Mouse (Mus musculus) limb, embryonic 13.5 days (tissue): Measurements from ENCODE around the gene Cldn14. TPM values are rescaled to one million over a fixed set of nuclear protein-coding genes. Genes with fewer than 3 reads are reported as not detected.

Source experiments
- ATAC-seq: fragments of 200-750 bp; cut with Nextera tagmentation; 2 replicates; pipeline ENCODE4 v1.8.0; 2017; ENCODE audit warnings: low read depth, moderate number of reproducible peaks, moderate TSS enrichment; ENCODE audit not compliant: low FRiP score
- H3K27ac ChIP-seq: fragments of 300-500 bp; sonication (generic); 2 replicates; pipeline ENCODE4 v1.5.1; 2015; ENCODE audit warnings: inconsistent platforms, mild to moderate bottlenecking, moderate library complexity
- H3K27me3 ChIP-seq: fragments of 300-500 bp; sonication (generic); 2 replicates; pipeline ENCODE4 v1.6.1; 2015; ENCODE audit warnings: mild to moderate bottlenecking, inconsistent platforms
- H3K36me3 ChIP-seq: fragments of 300-500 bp; sonication (generic); 2 replicates; pipeline ENCODE4 v1.6.1; 2015; ENCODE audit warnings: inconsistent platforms, mild to moderate bottlenecking, moderate library complexity
- H3K4me1 ChIP-seq: fragments of 300-500 bp; sonication (generic); 2 replicates; pipeline ENCODE4 v1.6.1; 2015; ENCODE audit warnings: inconsistent platforms
- H3K4me2 ChIP-seq: fragments of 300-500 bp; sonication (generic); replicated peaks from 2 replicates; pipeline ENCODE4 v1.6.1; 2015; ENCODE audit warnings: inconsistent platforms, mild to moderate bottlenecking, moderate library complexity
- H3K4me3 ChIP-seq: fragments of 300-500 bp; sonication (generic); 2 replicates; pipeline ENCODE4 v1.5.1; 2015; ENCODE audit warnings: moderate library complexity, mild to moderate bottlenecking, inconsistent platforms
- H3K9ac ChIP-seq: fragments of 300-500 bp; sonication (generic); 2 replicates; pipeline ENCODE4 v1.6.1; 2015; ENCODE audit warnings: mild to moderate bottlenecking, inconsistent platforms
- H3K9me3 ChIP-seq: fragments of 300-500 bp; sonication (generic); 2 replicates; pipeline ENCODE4 v1.6.1; 2016; ENCODE audit warnings: inconsistent platforms
- WGBS: fragments of 180-500 bp; shearing (Covaris S2); methylation state at CpG from one replicate; pipeline ENCODE4 v1.1.7; 2015; 5-methylcytosine and 5-hydroxymethylcytosine counted together
- polyA plus RNA-seq: library from polyadenylated mRNA; unstranded; fragments of >200 nt; fragmentation: Nextera tagmentation; extraction: Ambion mirVana; gene quantifications from 2 replicates; pipeline ENCODE4 v1.2.1, GENCODE M21; 2015

Gene Cldn14
- polyA plus RNA-seq, 1 experiment from 2014 or later = not detected

GRCm38 (mm10) chr16:93919189-93919588 is 89.4 kb downstream of the Cldn14 start:
- Histone ChIP-seq H3K9ac (no peak overlapping the region), H3K36me3 (no peaks in the 10 kb centered on the region), H3K27me3 (no peaks in the 10 kb centered on the region), H3K4me3 (no peak overlapping the region), H3K4me2 (no peak overlapping the region), H3K9me3 (no peaks in the 10 kb centered on the region), H3K27ac (no peak overlapping the region), H3K4me1 (peaks cover 16% of the 10 kb centered on the region)
- ATAC-seq = no peak
- WGBS = 82% methylated on average over 20 of the region's 20 CpGs

DNA sequence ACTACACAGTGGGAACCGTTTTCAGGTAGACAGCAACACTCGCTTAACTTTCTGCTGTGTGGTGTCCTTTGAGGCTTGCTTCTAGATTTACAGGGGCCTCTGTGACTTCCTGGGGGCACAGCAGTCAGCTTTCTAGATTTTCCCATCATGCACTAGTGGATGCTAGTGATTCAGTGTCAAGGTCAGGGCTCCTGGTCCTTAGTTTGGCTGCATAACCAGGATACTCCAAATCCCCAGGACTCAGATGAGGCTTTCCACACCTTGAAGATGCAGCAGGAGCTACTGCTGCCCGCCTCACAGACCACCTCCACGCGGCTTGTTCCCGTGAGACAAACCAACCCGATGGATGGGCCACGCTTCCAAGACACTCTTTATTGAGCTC is 90.0 kb downstream of the Cldn14 start:
- Histone ChIP-seq H3K9me3 (no peaks in the 10 kb centered on the region), H3K27me3 (no peaks in the 10 kb centered on the region), H3K4me2 (peak overlapping the region; percentile 48), H3K4me3 (no peak overlapping the region), H3K36me3 (no peaks in the 10 kb centered on the region), H3K9ac (no peak overlapping the region), H3K27ac (no peak overlapping the region), H3K4me1 (peaks cover 21% of the 10 kb centered on the region)
- ATAC-seq = no peak
- WGBS = 60% methylated on average over 8 of the region's 8 CpGs

- Histone ChIP-seq H3K4me3 (no peak overlapping the region), H3K9ac (no peak overlapping the region), H3K9me3 (no peaks in the 10 kb centered on the region), H3K36me3 (no peaks in the 10 kb centered on the region), H3K4me2 (peak overlapping the region; percentile 48), H3K27me3 (no peaks in the 10 kb centered on the region), H3K27ac (no peak overlapping the region), H3K4me1 (peaks cover 23% of the 10 kb centered on the region)
- WGBS = 29% methylated on average over 22 of the region's 22 CpGs
- ATAC-seq = no peak
Observed at GRCm38 (mm10) chr16:93917712-93918678, 90.6 kb downstream of the Cldn14 start.

- Histone ChIP-seq H3K27ac (no peak overlapping the region), H3K36me3 (no peaks in the 10 kb centered on the region), H3K4me2 (no peak overlapping the region), H3K4me3 (no peak overlapping the region), H3K9me3 (no peaks in the 10 kb centered on the region), H3K9ac (no peak overlapping the region), H3K27me3 (no peaks in the 10 kb centered on the region), H3K4me1 (peaks cover 22% of the 10 kb centered on the region)
- 47% methylated on average over 7 of the region's 10 CpGs for WGBS
- ATAC-seq = no peak
Observed at GRCm38 (mm10) chr16:93915338-93915849, 93.2 kb downstream of the Cldn14 start.

- H3K27ac ChIP-seq = no peak overlapping the region
- peaks cover 19% of the 10 kb centered on the region for H3K4me1 ChIP-seq
- WGBS = 66% methylated on average over 10 of the region's 10 CpGs
- no peaks in the 10 kb centered on the region for H3K9me3 ChIP-seq
- H3K9ac ChIP-seq = no peak overlapping the region
- no peaks in the 10 kb centered on the region for H3K27me3 ChIP-seq
- H3K4me3 ChIP-seq = no peak overlapping the region
- H3K36me3 ChIP-seq = no peaks in the 10 kb centered on the region
- no peak for ATAC-seq
- no peak overlapping the region for H3K4me2 ChIP-seq
Observed at GRCm38 (mm10) chr16:93913881-93914576, 94.6 kb downstream of the Cldn14 start.

DNA sequence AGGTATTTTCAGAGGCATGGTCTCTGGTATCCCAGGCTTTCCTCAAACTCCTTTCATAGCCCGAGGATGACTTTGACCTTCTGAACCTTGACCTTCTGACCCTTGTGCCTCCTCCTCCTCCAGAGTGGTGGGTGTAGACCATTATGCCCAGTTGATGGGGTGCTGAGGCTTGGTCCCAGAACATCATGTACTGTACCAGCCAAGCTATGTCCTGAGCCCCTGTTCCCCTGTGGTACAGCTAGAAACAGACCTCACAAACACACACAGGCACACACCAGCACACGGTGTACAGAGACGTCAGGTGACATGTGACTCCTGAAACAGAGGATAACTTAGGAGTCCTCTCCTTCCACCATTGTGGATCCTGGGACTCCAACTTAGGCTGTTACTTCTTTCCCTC is 95.8 kb downstream of the Cldn14 start:
- no peaks in the 10 kb centered on the region for H3K27me3 ChIP-seq
- H3K4me2 ChIP-seq = no peak overlapping the region
- H3K27ac ChIP-seq = no peak overlapping the region
- H3K9ac ChIP-seq = no peak overlapping the region
- H3K4me1 ChIP-seq = peaks cover 17% of the 10 kb centered on the region
- no peaks in the 10 kb centered on the region for H3K9me3 ChIP-seq
- no peak for ATAC-seq
- H3K36me3 ChIP-seq = no peaks in the 10 kb centered on the region
- H3K4me3 ChIP-seq = no peak overlapping the region
- whole genome bisulfite sequencing = 68% methylated on average over 3 of the region's 3 CpGs

GRCm38 (mm10) chr16:93912158-93912557 is 96.5 kb downstream of the Cldn14 start:
- Histone ChIP-seq H3K36me3 (no peaks in the 10 kb centered on the region), H3K9me3 (no peaks in the 10 kb centered on the region), H3K4me2 (no peak overlapping the region), H3K9ac (no peak overlapping the region), H3K27me3 (no peaks in the 10 kb centered on the region), H3K4me3 (no peak overlapping the region), H3K27ac (no peak overlapping the region), H3K4me1 (peaks cover 14% of the 10 kb centered on the region)
- WGBS = 52% methylated on average over 5 of the region's 5 CpGs
- no peak for ATAC-seq

DNA sequence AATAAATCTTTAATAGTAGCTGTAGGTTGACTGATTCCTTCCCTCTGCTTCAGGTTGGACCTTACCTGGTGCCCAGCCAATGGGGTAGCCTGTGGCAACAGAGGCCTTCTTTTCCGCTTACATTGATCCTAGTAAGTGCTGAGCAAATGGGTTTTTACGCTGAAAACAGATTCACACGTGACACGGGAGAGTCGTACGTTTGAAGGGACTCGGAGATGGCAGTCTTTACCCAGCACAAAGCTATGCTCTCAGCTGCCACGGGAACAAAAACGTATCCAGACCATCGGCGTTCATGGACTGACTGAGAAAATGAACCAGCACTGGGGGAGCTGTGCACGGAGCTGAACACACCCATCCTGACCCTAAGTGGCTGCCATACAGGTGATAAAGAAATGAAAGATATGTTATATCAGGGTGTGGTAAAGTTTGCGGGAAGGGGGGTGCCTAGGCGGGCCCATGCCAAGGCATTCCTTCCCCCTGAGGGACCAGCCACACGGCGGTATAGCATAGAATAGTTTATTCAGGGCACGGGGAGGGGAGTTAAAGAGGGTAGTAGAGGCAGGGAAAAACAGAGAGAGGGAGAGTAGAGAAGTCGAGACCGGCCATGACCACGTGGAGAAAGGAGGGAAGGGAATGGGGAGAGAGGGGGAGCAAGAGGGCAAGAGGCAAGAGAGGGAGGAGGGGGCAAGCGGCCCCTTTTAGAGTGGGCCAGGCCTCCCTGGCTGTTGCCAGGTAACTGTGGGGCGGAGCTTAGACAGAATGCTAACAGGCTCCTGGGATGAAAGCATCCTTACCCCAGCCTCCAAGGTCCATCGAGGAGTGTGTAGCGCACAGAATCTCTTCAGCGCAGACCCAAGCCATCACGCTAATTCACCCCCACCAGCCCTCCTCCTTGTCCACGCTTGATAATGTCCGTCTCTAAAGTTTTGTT is 97.6 kb downstream of the Cldn14 start:
- ATAC-seq = no peak
- 73% methylated on average over 28 of the region's 28 CpGs for WGBS
- no peak overlapping the region for H3K4me2 ChIP-seq

GRCm38 (mm10) chr16:93909936-93910335 is 98.7 kb downstream of the Cldn14 start:
- no peak overlapping the region for H3K4me3 ChIP-seq
- no peak overlapping the region for H3K9ac ChIP-seq
- no peaks in the 10 kb centered on the region for H3K9me3 ChIP-seq
- H3K4me1 ChIP-seq = peaks cover 21% of the 10 kb centered on the region
- no peaks in the 10 kb centered on the region for H3K27me3 ChIP-seq
- H3K27ac ChIP-seq = no peak overlapping the region
- WGBS = 85% methylated on average over 3 of the region's 3 CpGs
- no peak for ATAC-seq
- H3K4me2 ChIP-seq = no peak overlapping the region
- peaks cover 11% of the 10 kb centered on the region for H3K36me3 ChIP-seq

More for the DNA sequence above, 97.6 kb downstream of the Cldn14 start:
- Histone ChIP-seq H3K4me3 (no peak overlapping the region), H3K27ac (no peak overlapping the region), H3K9me3 (no peaks in the 10 kb centered on the region), H3K36me3 (peaks cover 3% of the 10 kb centered on the region), H3K27me3 (no peaks in the 10 kb centered on the region), H3K4me1 (peaks cover 21% of the 10 kb centered on the region), H3K9ac (no peak overlapping the region)

GRCm38 (mm10) chr16:93908196-93908595 is 100.4 kb downstream of the Cldn14 start:
- H3K9me3 ChIP-seq = no peaks in the 10 kb centered on the region
- no peak for ATAC-seq
- no peak overlapping the region for H3K9ac ChIP-seq
- peaks cover 26% of the 10 kb centered on the region for H3K36me3 ChIP-seq
- WGBS = 89% methylated on average over 8 of the region's 8 CpGs
- no peak overlapping the region for H3K4me2 ChIP-seq
- no peak overlapping the region for H3K27ac ChIP-seq
- H3K4me1 ChIP-seq = peaks cover 13% of the 10 kb centered on the region
- no peaks in the 10 kb centered on the region for H3K27me3 ChIP-seq
- no peak overlapping the region for H3K4me3 ChIP-seq

GRCm38 (mm10) chr16:93907761-93908160 is 100.9 kb downstream of the Cldn14 start:
- Histone ChIP-seq H3K36me3 (peaks cover 30% of the 10 kb centered on the region), H3K9me3 (no peaks in the 10 kb centered on the region), H3K27me3 (no peaks in the 10 kb centered on the region), H3K27ac (no peak overlapping the region), H3K4me1 (peaks cover 13% of the 10 kb centered on the region), H3K4me2 (no peak overlapping the region), H3K9ac (no peak overlapping the region), H3K4me3 (no peak overlapping the region)
- WGBS = 82% methylated on average over 5 of the region's 5 CpGs
- ATAC-seq = no peak
